Mouse (Mus musculus): ENCODE data around the gene Olfr403. TPM values are rescaled to one million over a fixed set of nuclear protein-coding genes. Genes with fewer than 3 reads are reported as not detected.

Olfr403 gene
- polyA plus RNA-seq, 1 experiment = not detected

DNA sequence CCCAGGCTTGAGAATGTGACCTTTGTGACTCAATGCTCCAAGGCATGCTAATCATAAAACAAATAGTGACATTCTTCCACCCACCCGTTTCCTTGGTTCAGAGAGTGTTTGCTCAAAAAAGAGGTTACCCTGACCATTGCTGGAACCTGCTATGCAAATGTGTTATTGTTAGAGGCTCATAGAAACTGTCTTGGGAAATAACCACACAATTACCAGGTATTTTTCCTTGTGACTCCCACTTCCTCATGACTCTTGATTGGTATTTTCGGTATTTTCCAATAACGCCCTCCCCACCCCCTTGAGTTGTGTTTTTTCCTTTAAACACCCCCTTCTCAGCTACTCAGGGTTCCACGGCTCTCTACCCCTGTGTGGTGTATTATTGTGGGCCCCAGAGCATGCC, 2.3 kb upstream of the Olfr403 start:
- no peaks in the 10 kb centered on the region for H3K9me3 ChIP-seq (replicated peaks; ENCODE audit: control insufficient read depth, insufficient read depth, low read length, poor library complexity, severe bottlenecking)

DNA sequence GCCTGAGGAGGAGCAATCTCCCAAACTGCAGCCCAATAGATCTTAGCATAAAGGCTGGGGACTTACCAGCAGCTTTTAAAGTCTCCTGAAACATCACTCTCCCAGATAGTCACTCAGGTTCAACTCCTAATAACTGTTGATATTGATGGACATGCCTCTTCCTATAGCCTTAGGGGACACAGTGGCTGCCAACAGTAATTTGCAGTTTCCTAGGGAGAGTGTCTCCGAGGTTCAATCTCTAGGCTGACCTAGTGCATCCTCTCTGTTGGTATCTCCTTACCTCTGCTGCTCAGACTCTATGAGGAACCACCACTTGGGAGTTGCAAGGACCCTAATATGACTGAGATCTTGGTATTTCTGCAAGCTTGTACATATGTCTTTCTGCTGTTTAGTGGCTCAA, 25.2 kb downstream of the Olfr403 start, which contains the start of gene Olfr43:
TSS of gene Olfr43 (minus strand) at position 101 of the 400 bp plus-strand sequence.
- TF ChIP-seq POLR2A (IDR thresholded peaks at IDR 0.05; ENCODE audit: insufficient read depth, low read length) (no peak), EP300 (IDR thresholded peaks at IDR 0.05; ENCODE audit: insufficient read depth, low read depth, low read length) (no peak), CTCF (IDR thresholded peaks at IDR 0.05; ENCODE audit: low read depth, low read length) (no peak)
- Histone ChIP-seq H3K9ac (ENCODE audit: low read depth, poor library complexity, severe bottlenecking) (no peak within 1 kb of the TSS), H3K4me1 (ENCODE audit: control insufficient read depth, insufficient read depth, low read length) (no peaks in the 10 kb centered on the region), H3K4me3 (ENCODE audit: low read depth, low read length) (no peak within 1 kb of the TSS), H3K27me3 (ENCODE audit: control insufficient read depth, insufficient read depth, low read length, poor library complexity, severe bottlenecking) (no peaks in the 10 kb centered on the region), H3K9me3 (replicated peaks; ENCODE audit: control insufficient read depth, insufficient read depth, low read length, poor library complexity, severe bottlenecking) (no peaks in the 10 kb centered on the region), H3K27ac (ENCODE audit: insufficient read depth, low read length) (no peak within 1 kb of the TSS), H3K36me3 (ENCODE audit: control insufficient read depth, insufficient read depth, low read length, poor library complexity, severe bottlenecking) (no peaks in the 10 kb centered on the region)

More for the DNA sequence above, 2.3 kb upstream of the Olfr403 start:
- Histone ChIP-seq H3K9ac (ENCODE audit: low read depth, poor library complexity, severe bottlenecking) (no peak overlapping the region), H3K27me3 (ENCODE audit: control insufficient read depth, insufficient read depth, low read length, poor library complexity, severe bottlenecking) (no peaks in the 10 kb centered on the region), H3K36me3 (ENCODE audit: control insufficient read depth, insufficient read depth, low read length, poor library complexity, severe bottlenecking) (no peaks in the 10 kb centered on the region), H3K27ac (ENCODE audit: insufficient read depth, low read length) (no peak overlapping the region), H3K4me1 (ENCODE audit: control insufficient read depth, insufficient read depth, low read length) (no peaks in the 10 kb centered on the region), H3K4me3 (ENCODE audit: low read depth, low read length) (no peak overlapping the region)
- TF ChIP-seq POLR2A (IDR thresholded peaks at IDR 0.05; ENCODE audit: insufficient read depth, low read length) (no peak), CTCF (IDR thresholded peaks at IDR 0.05; ENCODE audit: low read depth, low read length) (no peak)

DNA sequence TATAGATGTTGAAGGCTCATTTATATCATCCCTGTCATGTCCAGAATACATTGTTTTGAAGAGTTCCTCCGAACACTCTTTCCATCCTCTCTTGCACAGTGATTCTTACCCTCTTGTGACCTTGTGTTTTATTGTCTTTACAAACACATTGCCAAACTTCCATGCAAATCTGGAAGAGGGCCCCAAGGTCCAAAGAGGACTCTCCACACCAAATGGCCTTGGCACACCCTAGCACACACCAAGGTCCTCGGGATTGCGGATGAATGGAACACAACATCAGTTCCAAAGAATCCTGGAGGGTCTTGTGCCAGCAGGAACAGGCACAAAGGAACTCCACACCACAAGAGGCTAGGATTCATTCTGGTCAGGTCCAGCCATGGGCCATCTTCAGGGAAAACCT, 55.2 kb downstream of the Olfr403 start:
- no peak overlapping the region for H3K4me3 ChIP-seq (ENCODE audit: low read depth, low read length)
- H3K9me3 ChIP-seq (replicated peaks; ENCODE audit: control insufficient read depth, insufficient read depth, low read length, poor library complexity, severe bottlenecking) = peaks cover 4% of the 10 kb centered on the region; the same call in 1 of the 2 replicates
- no peaks in the 10 kb centered on the region for H3K36me3 ChIP-seq (ENCODE audit: control insufficient read depth, insufficient read depth, low read length, poor library complexity, severe bottlenecking)
- H3K27ac ChIP-seq (ENCODE audit: insufficient read depth, low read length) = no peak overlapping the region
- no peaks in the 10 kb centered on the region for H3K27me3 ChIP-seq (ENCODE audit: control insufficient read depth, insufficient read depth, low read length, poor library complexity, severe bottlenecking)
- no peak for TF ChIP-seq EP300 (IDR thresholded peaks at IDR 0.05; ENCODE audit: insufficient read depth, low read depth, low read length)
- TF ChIP-seq POLR2A (IDR thresholded peaks at IDR 0.05; ENCODE audit: insufficient read depth, low read length) = no peak
- no peak for TF ChIP-seq CTCF (IDR thresholded peaks at IDR 0.05; ENCODE audit: low read depth, low read length)
- H3K9ac ChIP-seq (ENCODE audit: low read depth, poor library complexity, severe bottlenecking) = no peak overlapping the region
- no peaks in the 10 kb centered on the region for H3K4me1 ChIP-seq (ENCODE audit: control insufficient read depth, insufficient read depth, low read length)

Other genes with a start within 250 kb of the Olfr403 start
- gene Olfr23, start 249.6 kb upstream of the Olfr403 start, polyA plus RNA-seq (2011; ENCODE audit: insufficient read depth, insufficient read length, low read depth, missing spikeins) = not detected in 2 replicates
- not detected in 2 replicates for gene Olfr397, start 225.4 kb upstream of the Olfr403 start, polyA plus RNA-seq (2011; ENCODE audit: insufficient read depth, insufficient read length, low read depth, missing spikeins)
- not detected in 2 replicates for gene Olfr398, start 195.8 kb upstream of the Olfr403 start, polyA plus RNA-seq (2011; ENCODE audit: insufficient read depth, insufficient read length, low read depth, missing spikeins)
- not detected in 2 replicates for gene Olfr139, start 129.7 kb upstream of the Olfr403 start, polyA plus RNA-seq (2011; ENCODE audit: insufficient read depth, insufficient read length, low read depth, missing spikeins)
- gene Olfr399, start 129.6 kb upstream of the Olfr403 start, polyA plus RNA-seq (2011; ENCODE audit: insufficient read depth, insufficient read length, low read depth, missing spikeins) = not detected in 2 replicates
- not detected in 2 replicates for gene Zfp616, start 116.3 kb upstream of the Olfr403 start, polyA plus RNA-seq (2011; ENCODE audit: insufficient read depth, insufficient read length, low read depth, missing spikeins)
- gene Olfr401, start 72.5 kb upstream of the Olfr403 start, polyA plus RNA-seq (2011; ENCODE audit: insufficient read depth, insufficient read length, low read depth, missing spikeins) = not detected in 2 replicates
- gene Olfr402, start 32.7 kb upstream of the Olfr403 start, polyA plus RNA-seq (2011; ENCODE audit: insufficient read depth, insufficient read length, low read depth, missing spikeins) = not detected in 2 replicates
- gene Olfr43, start 25.1 kb downstream of the Olfr403 start, polyA plus RNA-seq (2011; ENCODE audit: insufficient read depth, insufficient read length, low read depth, missing spikeins) = not detected in 2 replicates
- not detected in 2 replicates for gene Olfr406, start 73.6 kb downstream of the Olfr403 start, polyA plus RNA-seq (2011; ENCODE audit: insufficient read depth, insufficient read length, low read depth, missing spikeins)
- not detected in 2 replicates for gene Olfr59, start 97.5 kb downstream of the Olfr403 start, polyA plus RNA-seq (2011; ENCODE audit: insufficient read depth, insufficient read length, low read depth, missing spikeins)
- gene Olfr410, start 151.8 kb downstream of the Olfr403 start, polyA plus RNA-seq (2011; ENCODE audit: insufficient read depth, insufficient read length, low read depth, missing spikeins) = not detected in 2 replicates
- gene Olfr411, start 166.4 kb downstream of the Olfr403 start, polyA plus RNA-seq (2011; ENCODE audit: insufficient read depth, insufficient read length, low read depth, missing spikeins) = not detected in 2 replicates
- gene Olfr412, start 175.8 kb downstream of the Olfr403 start, polyA plus RNA-seq (2011; ENCODE audit: insufficient read depth, insufficient read length, low read depth, missing spikeins) = not detected in 2 replicates

All from ES-Bruce4 (cell line).